In genomic region chr16:38724256-38724655, GRCm38 (mm10) we compare ENCODE assay signal across 10 mouse cellular contexts. TPM values are rescaled to one million over a fixed set of nuclear protein-coding genes. Genes with fewer than 3 reads are reported as not detected.
DNase-seq lines count a peak whose midpoint lies in the region; ATAC-seq lines count a peak whose summit lies in the region.
"Had no signal": no experiment of that assay in that cellular context is flagged by ENCODE, and none has a peak within 500 bp of the region (broad histone marks: within the 10 kb centered on the region; RNA-seq: fewer than 3 reads in every experiment).

No protein-coding gene starts in this region.

- H3K4me3 ChIP-seq in heart, embryonic 11.5 days (ENCODE audit: low read depth, low read length), result no peak overlapping the region
- no peak overlapping the region for H3K4me3 ChIP-seq in embryonic facial prominence, embryonic 13.5 days
- H3K4me3 ChIP-seq in hindbrain, embryonic 16.5 days (ENCODE audit: low read length), result no peak overlapping the region
- H3K4me3 ChIP-seq: limb, embryonic 15.5 days; midbrain, embryonic 13.5 days had no signal

- H3K36me3 ChIP-seq in heart, embryonic 11.5 days (ENCODE audit: control insufficient read depth, insufficient read depth, low read length), result no peaks in the 10 kb centered on the region
- no peaks in the 10 kb centered on the region for H3K36me3 ChIP-seq in embryonic facial prominence, embryonic 13.5 days
- no peaks in the 10 kb centered on the region for H3K36me3 ChIP-seq in hindbrain, embryonic 16.5 days (ENCODE audit: control insufficient read depth, insufficient read depth, low read length)
- H3K36me3 ChIP-seq: limb, embryonic 15.5 days; midbrain, embryonic 13.5 days had no signal

- H3K27ac ChIP-seq in heart, embryonic 11.5 days (ENCODE audit: low read depth, low read length), result peak overlapping the region; percentile 29; the same call in 1 of the 2 replicates
- 0 out of 2 replicates have a peak overlapping the region, but pooled peaks have one; percentile 4 for H3K27ac ChIP-seq in embryonic facial prominence, embryonic 13.5 days
- peak overlapping the region; percentile 44 for H3K27ac ChIP-seq in hindbrain, embryonic 16.5 days (ENCODE audit: low read depth, low read length)
- H3K27ac ChIP-seq: limb, embryonic 15.5 days; midbrain, embryonic 13.5 days had no signal

- no peaks in the 10 kb centered on the region for H3K27me3 ChIP-seq in heart, embryonic 11.5 days (ENCODE audit: control insufficient read depth, insufficient read depth, low read length)
- no peaks in the 10 kb centered on the region for H3K27me3 ChIP-seq in embryonic facial prominence, embryonic 13.5 days
- H3K27me3 ChIP-seq in hindbrain, embryonic 16.5 days (replicated peaks; ENCODE audit: control insufficient read depth, insufficient read depth, low read length), result no peaks in the 10 kb centered on the region; the same call in 1 of the 2 replicates
- H3K27me3 ChIP-seq: limb, embryonic 15.5 days; midbrain, embryonic 13.5 days had no signal

- H3K9ac ChIP-seq in heart, embryonic 11.5 days (ENCODE audit: low read depth, low read length), result no peak overlapping the region
- H3K9ac ChIP-seq in embryonic facial prominence, embryonic 13.5 days, result no peak overlapping the region
- H3K9ac ChIP-seq in hindbrain, embryonic 16.5 days (ENCODE audit: low read depth, low read length), result no peak overlapping the region
- H3K9ac ChIP-seq: limb, embryonic 15.5 days; midbrain, embryonic 13.5 days had no signal

- intact Hi-C loops in left cerebral cortex, postnatal 10 days (cut with DNase I), result loop anchor here (10.0 kb wide), 1 partner anchor 99 kb away; no protein-coding TSS in a partner anchor
- intact Hi-C loops in left cerebral cortex, postnatal 25 days (cut with DNase I), result loop anchor here (10.0 kb wide), 2 partner anchors 99 to 189 kb away; no protein-coding TSS in a partner anchor

- H3K4me1 ChIP-seq in heart, embryonic 11.5 days (ENCODE audit: control insufficient read depth, insufficient read depth, low read length), result 0 out of 2 replicates have a peak, but pooled peaks cover 7% of the 10 kb centered on the region
- peaks cover 2% of the 10 kb centered on the region; the same call in 1 of the 2 replicates for H3K4me1 ChIP-seq in embryonic facial prominence, embryonic 13.5 days
- no peaks in the 10 kb centered on the region for H3K4me1 ChIP-seq in hindbrain, embryonic 16.5 days (ENCODE audit: control insufficient read depth, insufficient read depth, low read depth, low read length)
- H3K4me1 ChIP-seq: midbrain, embryonic 13.5 days had no signal

- no peak for DNase-seq in heart, postnatal 4 days
- DNase-seq in left cerebral cortex, postnatal 10 days (ENCODE audit: extremely low spot score in 1 of 2, low spot score in 2 of 2), result peak; percentile 42 to 75
- DNase-seq in left cerebral cortex, postnatal 25 days (ENCODE audit: low spot score in 2 of 2), result no peak
- no peak for DNase-seq in thymus, postnatal 14 days
- DNase-seq: right cerebral cortex, postnatal 14 days had no signal

- WGBS in heart, embryonic 11.5 days (ENCODE audit: insufficient replicate concordance), result 74% methylated on average over 8 of the region's 8 CpGs
- WGBS in embryonic facial prominence, embryonic 13.5 days, result 81% methylated on average over 8 of the region's 8 CpGs
- 76% methylated on average over 8 of the region's 8 CpGs for WGBS in hindbrain, embryonic 16.5 days

- ATAC-seq in heart, embryonic 11.5 days (replicated peaks; ENCODE audit: insufficient number of reproducible peaks, low FRiP score, low TSS enrichment), result no peak
- no peak for ATAC-seq in embryonic facial prominence, embryonic 13.5 days (ENCODE audit: insufficient number of reproducible peaks, insufficient read depth, low FRiP score, low TSS enrichment, low read depth)
- ATAC-seq in hindbrain, embryonic 16.5 days, result peak; percentile 81
- ATAC-seq: midbrain, embryonic 13.5 days had no signal

- no peaks in the 10 kb centered on the region for H3K9me3 ChIP-seq in heart, embryonic 11.5 days (replicated peaks; ENCODE audit: control insufficient read depth, low read length)
- no peaks in the 10 kb centered on the region for H3K9me3 ChIP-seq in embryonic facial prominence, embryonic 13.5 days
- H3K9me3 ChIP-seq in hindbrain, embryonic 16.5 days (ENCODE audit: control insufficient read depth, low read length), result no peaks in the 10 kb centered on the region
- H3K9me3 ChIP-seq: limb, embryonic 15.5 days; midbrain, embryonic 13.5 days had no signal

- no peak overlapping the region for H3K4me2 ChIP-seq in heart, embryonic 11.5 days
- H3K4me2 ChIP-seq in embryonic facial prominence, embryonic 13.5 days, result no peak overlapping the region
- H3K4me2 ChIP-seq in hindbrain, embryonic 16.5 days (ENCODE audit: low read length), result no peak overlapping the region
- H3K4me2 ChIP-seq: limb, embryonic 15.5 days; midbrain, embryonic 13.5 days had no signal

RNA-seq across cellular contexts. Expression of gene Arhgap31, which starts 11.2 kb away (rescaled TPM):
- 33.9 and 35.8 TPM in 2 replicates for polyA plus RNA-seq in heart, embryonic 11.5 days (2014; fragmentation: Nextera tagmentation; extraction: Ambion mirVana)
- 10 to 100 TPM; 68.2 to 73.4 TPM for total RNA-seq in heart, postnatal 4 days (2021)
- 10 to 100 TPM; 17.7 to 18.9 TPM for total RNA-seq in left cerebral cortex, postnatal 10 days (2021)
- 10 to 100 TPM; 18.5 to 19.9 TPM for total RNA-seq in left cerebral cortex, postnatal 25 days (2021)
- 14.0 and 15.5 TPM in 2 replicates for polyA plus RNA-seq in embryonic facial prominence, embryonic 13.5 days (2015; fragmentation: Nextera tagmentation; extraction: Ambion mirVana)
- polyA plus RNA-seq in hindbrain, embryonic 16.5 days (2015; fragmentation: Nextera tagmentation; extraction: Ambion mirVana), result 4.5 and 6.7 TPM in 2 replicates

RNA-seq across cellular contexts. Expression of gene B4galt4, which starts 17.8 kb away (rescaled TPM):
- 31.0 and 33.8 TPM in 2 replicates for polyA plus RNA-seq in heart, embryonic 11.5 days (2014; fragmentation: Nextera tagmentation; extraction: Ambion mirVana)
- 10 to 100 TPM; 10.1 to 13.1 TPM for total RNA-seq in heart, postnatal 4 days (2021)
- 10 to 100 TPM; 19.2 to 22.1 TPM for total RNA-seq in left cerebral cortex, postnatal 10 days (2021)
- total RNA-seq in left cerebral cortex, postnatal 25 days (2021), result 10 to 100 TPM; 21.7 to 22.8 TPM
- 23.1 and 29.1 TPM in 2 replicates for polyA plus RNA-seq in embryonic facial prominence, embryonic 13.5 days (2015; fragmentation: Nextera tagmentation; extraction: Ambion mirVana)
- 38.3 and 40.3 TPM in 2 replicates for polyA plus RNA-seq in hindbrain, embryonic 16.5 days (2015; fragmentation: Nextera tagmentation; extraction: Ambion mirVana)

Comparison
In these comparisons a context has a peak if more than half of its experiments do, and no peak if none do; other contexts are left out.
1. DNase-seq: peak in left cerebral cortex, postnatal 10 days (2 of 2); none in heart, postnatal 4 days (single experiment), left cerebral cortex, postnatal 25 days (0 of 2) and thymus, postnatal 14 days (single experiment).
2. Peak in every context shown above with its lines, with median percentiles within 50 percentile points of each other: H3K27ac ChIP-seq.